Mouse (Mus musculus): ENCODE measurements at regions not wholly inside any gene's neighbourhood (a gene's known extent, or its start where the extent isn't known, plus 50 kb on each side); places are given as distances from the start of the nearest gene placed in this dataset.
A peak's percentile ranks its signal among the peaks of the same experiment; 100 is the strongest.

DNA sequence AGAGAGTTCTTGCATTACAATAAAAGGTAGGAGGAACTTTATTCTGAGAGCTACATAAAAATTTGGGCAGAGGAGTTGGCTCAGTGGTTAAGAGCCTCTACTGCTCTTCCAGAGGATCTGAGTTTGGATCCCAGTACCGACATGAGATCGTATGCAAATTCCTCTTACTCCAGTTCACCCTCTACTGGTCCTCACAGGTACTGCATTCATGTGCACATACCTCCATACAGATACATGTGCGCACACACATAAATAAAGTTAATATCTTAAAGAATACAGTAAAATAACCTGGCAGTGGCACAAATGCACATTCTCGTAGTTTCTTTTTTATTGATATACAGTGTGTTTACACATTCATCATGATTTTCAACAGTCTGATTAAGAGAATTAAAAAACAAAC is 232.4 kb downstream of the Vps13c start:
- no peak for ATAC-seq (replicated peaks; ENCODE audit: low FRiP score)
- Histone ChIP-seq H3K27me3 (no peaks in the 10 kb centered on the region), H3K4me2 (no peak overlapping the region), H3K27ac (no peak overlapping the region), H3K9ac (no peak overlapping the region), H3K4me3 (replicated peaks) (no peak overlapping the region), H3K36me3 (no peaks in the 10 kb centered on the region), H3K9me3 (replicated peaks) (no peaks in the 10 kb centered on the region), H3K4me1 (no peaks in the 10 kb centered on the region)
- 94% methylated on average over 4 of the region's 4 CpGs for WGBS

DNA sequence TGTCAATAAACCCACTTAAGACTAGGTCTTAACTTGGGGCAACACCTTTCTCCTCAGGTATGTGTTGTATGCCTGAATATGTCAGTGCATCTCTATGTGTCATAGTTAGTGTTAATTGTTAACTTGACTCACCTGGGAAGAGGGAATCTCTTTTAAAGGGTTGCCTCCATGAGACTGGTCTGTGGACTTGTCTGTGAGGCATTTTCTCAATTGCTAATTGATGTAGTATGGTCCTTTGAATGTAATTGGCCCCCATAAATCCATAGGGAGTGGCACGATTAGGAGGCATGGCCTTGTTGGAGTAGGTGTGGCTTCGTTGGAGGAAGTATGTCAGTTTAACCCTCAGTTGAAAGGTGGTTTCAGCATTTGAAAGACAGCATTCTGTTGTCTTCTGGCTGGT is 237.1 kb downstream of the Vps13c start:
- Histone ChIP-seq H3K4me1 (no peaks in the 10 kb centered on the region), H3K9me3 (replicated peaks) (no peaks in the 10 kb centered on the region), H3K4me3 (replicated peaks) (no peak overlapping the region), H3K27me3 (no peaks in the 10 kb centered on the region), H3K4me2 (no peak overlapping the region), H3K9ac (no peak overlapping the region), H3K36me3 (no peaks in the 10 kb centered on the region), H3K27ac (no peak overlapping the region)
- WGBS, result 59% methylated on average over 2 of the region's 2 CpGs
- ATAC-seq (replicated peaks; ENCODE audit: low FRiP score), result no peak

DNA sequence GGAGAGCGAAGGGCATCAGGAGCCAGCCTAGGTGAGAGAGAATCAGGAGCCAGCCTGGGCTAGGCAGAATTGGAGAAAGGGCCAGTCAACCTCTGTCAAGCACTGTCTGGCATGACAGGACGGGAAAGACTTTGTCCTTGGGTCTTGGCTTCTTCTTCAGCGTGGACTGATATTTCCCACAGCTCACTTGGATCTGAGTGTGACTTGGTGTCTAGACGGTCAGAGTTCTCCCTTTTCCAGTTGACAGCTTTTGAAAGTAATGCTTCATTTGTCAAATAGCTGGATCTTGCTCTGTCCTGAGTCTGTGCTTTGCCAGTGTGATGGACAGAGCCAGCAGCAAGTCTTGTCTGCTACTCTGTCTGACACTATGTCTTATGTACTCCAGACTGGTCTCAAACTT is 243.1 kb downstream of the Vps13c start:
- H3K27ac ChIP-seq, result no peak overlapping the region
- 79% methylated on average over 4 of the region's 4 CpGs for WGBS
- no peak overlapping the region for H3K4me3 ChIP-seq (replicated peaks)
- no peak for ATAC-seq (replicated peaks; ENCODE audit: low FRiP score)
- no peaks in the 10 kb centered on the region for H3K27me3 ChIP-seq
- H3K36me3 ChIP-seq, result no peaks in the 10 kb centered on the region
- no peak overlapping the region for H3K9ac ChIP-seq
- H3K9me3 ChIP-seq (replicated peaks), result no peaks in the 10 kb centered on the region
- H3K4me1 ChIP-seq, result no peaks in the 10 kb centered on the region
- no peak overlapping the region for H3K4me2 ChIP-seq

DNA sequence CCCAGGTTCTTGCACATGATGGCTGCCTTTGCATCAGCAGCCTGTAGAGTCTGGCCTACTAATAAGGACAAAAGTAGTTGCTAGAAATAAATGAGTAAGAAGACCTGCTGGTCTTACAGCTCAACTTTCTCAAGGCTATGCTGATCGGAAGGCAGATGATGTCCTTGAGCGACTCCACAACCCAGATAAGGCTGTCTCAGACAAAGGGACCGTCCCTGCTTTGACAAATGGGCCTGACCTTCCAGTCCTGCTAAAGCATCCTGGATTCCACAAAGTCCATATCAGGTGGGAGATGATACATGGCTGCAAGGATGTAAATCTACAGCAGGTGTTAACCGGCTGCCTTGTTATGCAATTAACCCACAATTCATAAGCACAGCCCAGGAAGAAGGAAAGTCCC is 244.8 kb downstream of the Vps13c start:
- Histone ChIP-seq H3K27me3 (no peaks in the 10 kb centered on the region), H3K27ac (no peak overlapping the region), H3K4me2 (no peak overlapping the region), H3K4me1 (no peaks in the 10 kb centered on the region), H3K9ac (no peak overlapping the region), H3K4me3 (replicated peaks) (no peak overlapping the region), H3K9me3 (replicated peaks) (no peaks in the 10 kb centered on the region), H3K36me3 (no peaks in the 10 kb centered on the region)
- 76% methylated on average over 4 of the region's 4 CpGs for WGBS
- ATAC-seq (replicated peaks; ENCODE audit: low FRiP score), result no peak

GRCm38 (mm10) chr9:68094561-68094960 is 254.4 kb downstream of the Vps13c start:
- Histone ChIP-seq H3K4me2 (no peak overlapping the region), H3K9me3 (replicated peaks) (no peaks in the 10 kb centered on the region; the same call in 1 of the 2 replicates), H3K27me3 (0 out of 2 replicates have a peak, but pooled peaks cover 2% of the 10 kb centered on the region), H3K36me3 (no peaks in the 10 kb centered on the region), H3K9ac (no peak overlapping the region), H3K4me1 (no peaks in the 10 kb centered on the region), H3K27ac (no peak overlapping the region), H3K4me3 (replicated peaks) (no peak overlapping the region)
- WGBS, result 57% methylated on average over 5 of the region's 5 CpGs
- ATAC-seq (replicated peaks; ENCODE audit: low FRiP score), result no peak

- no peak overlapping the region for H3K9ac ChIP-seq
- 82% methylated on average over 9 of the region's 9 CpGs for WGBS
- no peaks in the 10 kb centered on the region for H3K36me3 ChIP-seq
- H3K4me1 ChIP-seq, result no peaks in the 10 kb centered on the region
- no peak overlapping the region for H3K27ac ChIP-seq
- no peak for ATAC-seq (replicated peaks; ENCODE audit: low FRiP score)
- no peak overlapping the region for H3K4me2 ChIP-seq
- no peaks in the 10 kb centered on the region for H3K27me3 ChIP-seq
- H3K9me3 ChIP-seq (replicated peaks), result no peaks in the 10 kb centered on the region
- no peak overlapping the region for H3K4me3 ChIP-seq (replicated peaks)
Observed at GRCm38 (mm10) chr9:68109841-68110240, 269.6 kb downstream of the Vps13c start.

GRCm38 (mm10) chr9:68115151-68115690 is 275.0 kb downstream of the Vps13c start:
- ATAC-seq (replicated peaks; ENCODE audit: low FRiP score), result no peak
- no peak overlapping the region for H3K9ac ChIP-seq
- no peaks in the 10 kb centered on the region for H3K9me3 ChIP-seq (replicated peaks)
- no peak overlapping the region for H3K4me2 ChIP-seq
- no peak overlapping the region for H3K27ac ChIP-seq
- no peaks in the 10 kb centered on the region for H3K36me3 ChIP-seq
- 85% methylated on average over 10 of the region's 10 CpGs for WGBS
- H3K4me1 ChIP-seq, result no peaks in the 10 kb centered on the region
- H3K27me3 ChIP-seq, result no peaks in the 10 kb centered on the region
- H3K4me3 ChIP-seq (replicated peaks), result no peak overlapping the region

GRCm38 (mm10) chr9:68116221-68116741 is 276.1 kb downstream of the Vps13c start:
- H3K4me1 ChIP-seq, result no peaks in the 10 kb centered on the region
- H3K27me3 ChIP-seq, result no peaks in the 10 kb centered on the region
- no peak overlapping the region for H3K4me3 ChIP-seq (replicated peaks)
- H3K4me2 ChIP-seq, result no peak overlapping the region
- H3K36me3 ChIP-seq, result no peaks in the 10 kb centered on the region
- ATAC-seq (replicated peaks; ENCODE audit: low FRiP score), result no peak
- 50% methylated on average over 10 of the region's 10 CpGs for WGBS
- H3K27ac ChIP-seq, result no peak overlapping the region
- H3K9ac ChIP-seq, result no peak overlapping the region
- no peaks in the 10 kb centered on the region for H3K9me3 ChIP-seq (replicated peaks)

- no peak for ATAC-seq (replicated peaks; ENCODE audit: low FRiP score)
- Histone ChIP-seq H3K4me1 (no peaks in the 10 kb centered on the region), H3K9ac (no peak overlapping the region), H3K27ac (no peak overlapping the region), H3K36me3 (no peaks in the 10 kb centered on the region), H3K4me3 (replicated peaks) (no peak overlapping the region), H3K4me2 (no peak overlapping the region), H3K9me3 (replicated peaks) (no peaks in the 10 kb centered on the region), H3K27me3 (no peaks in the 10 kb centered on the region)
- WGBS, result 58% methylated on average over 2 of the region's 2 CpGs
Observed at GRCm38 (mm10) chr9:68118266-68118665, 278.1 kb downstream of the Vps13c start.

- no peak for ATAC-seq (replicated peaks; ENCODE audit: low FRiP score)
- H3K4me1 ChIP-seq, result no peaks in the 10 kb centered on the region
- 28% methylated on average over 3 of the region's 3 CpGs for WGBS
- no peak overlapping the region for H3K4me2 ChIP-seq
- H3K9ac ChIP-seq, result no peak overlapping the region
- H3K4me3 ChIP-seq (replicated peaks), result no peak overlapping the region
- no peaks in the 10 kb centered on the region for H3K9me3 ChIP-seq (replicated peaks)
- no peaks in the 10 kb centered on the region for H3K36me3 ChIP-seq
- no peak overlapping the region for H3K27ac ChIP-seq
- no peaks in the 10 kb centered on the region for H3K27me3 ChIP-seq
Observed at GRCm38 (mm10) chr9:68122266-68122665, 282.1 kb downstream of the Vps13c start.

DNA sequence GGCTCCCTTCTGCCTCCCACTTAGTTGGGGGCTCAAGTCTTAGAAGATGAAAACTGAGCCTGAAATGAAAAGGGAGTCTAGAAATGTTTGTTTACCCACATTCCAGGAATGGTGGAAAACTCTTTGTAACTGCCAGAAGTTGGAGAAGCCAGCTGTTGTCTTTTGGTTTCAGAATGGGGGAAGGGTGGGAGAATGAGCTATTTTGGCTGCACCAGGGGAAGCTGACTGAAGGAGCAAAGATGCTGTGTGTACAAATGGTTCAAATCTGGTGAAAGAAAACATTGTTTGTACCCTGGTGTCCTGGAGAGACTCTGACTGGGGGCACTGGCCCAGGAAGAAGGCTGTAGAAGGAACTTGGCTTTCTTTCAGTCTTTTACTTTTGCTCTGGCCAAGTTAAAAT is 291.1 kb downstream of the Vps13c start:
- Histone ChIP-seq H3K36me3 (no peaks in the 10 kb centered on the region), H3K9ac (no peak overlapping the region), H3K27ac (peak overlapping the region; percentile 60), H3K27me3 (no peaks in the 10 kb centered on the region), H3K9me3 (replicated peaks) (no peaks in the 10 kb centered on the region), H3K4me2 (no peak overlapping the region), H3K4me3 (replicated peaks) (no peak overlapping the region), H3K4me1 (peaks cover 35% of the 10 kb centered on the region)
- 0 out of 2 replicates have a peak, but pooled peaks have one; percentile 25 for ATAC-seq (replicated peaks; ENCODE audit: low FRiP score)

- H3K36me3 ChIP-seq, result no peaks in the 10 kb centered on the region
- H3K9me3 ChIP-seq (replicated peaks), result no peaks in the 10 kb centered on the region
- no peak for ATAC-seq (replicated peaks; ENCODE audit: low FRiP score)
- no peak overlapping the region for H3K4me2 ChIP-seq
- peaks cover 35% of the 10 kb centered on the region for H3K4me1 ChIP-seq
- no peaks in the 10 kb centered on the region for H3K27me3 ChIP-seq
- H3K4me3 ChIP-seq (replicated peaks), result no peak overlapping the region
- H3K9ac ChIP-seq, result no peak overlapping the region
- H3K27ac ChIP-seq, result no peak overlapping the region
- WGBS, result 31% methylated on average over 2 of the region's 2 CpGs
Observed at GRCm38 (mm10) chr9:68135446-68136050, 295.4 kb downstream of the Vps13c start.
